Mouse (Mus musculus) lung, adult 2 months (tissue): ENCODE measurements around the gene Ahnak2.
A peak's percentile ranks its signal among the peaks of the same experiment; 100 is the strongest.

Experiments
- CTCF ChIP-seq: fragments of 200-500 bp; IDR thresholded peaks from 2 replicates; pipeline ENCODE4 v1.5.1; 2011; ENCODE audit warnings: mild to moderate bottlenecking, low read length, control low read depth; ENCODE audit not compliant: insufficient read depth
- POLR2A ChIP-seq: fragments of 200-500 bp; IDR thresholded peaks from 2 replicates; pipeline ENCODE4 v1.6.1; 2011; ENCODE audit warnings: low read depth, mild to moderate bottlenecking, control low read depth, low read length, borderline replicate concordance; ENCODE audit errors: extremely low read depth

DNA sequence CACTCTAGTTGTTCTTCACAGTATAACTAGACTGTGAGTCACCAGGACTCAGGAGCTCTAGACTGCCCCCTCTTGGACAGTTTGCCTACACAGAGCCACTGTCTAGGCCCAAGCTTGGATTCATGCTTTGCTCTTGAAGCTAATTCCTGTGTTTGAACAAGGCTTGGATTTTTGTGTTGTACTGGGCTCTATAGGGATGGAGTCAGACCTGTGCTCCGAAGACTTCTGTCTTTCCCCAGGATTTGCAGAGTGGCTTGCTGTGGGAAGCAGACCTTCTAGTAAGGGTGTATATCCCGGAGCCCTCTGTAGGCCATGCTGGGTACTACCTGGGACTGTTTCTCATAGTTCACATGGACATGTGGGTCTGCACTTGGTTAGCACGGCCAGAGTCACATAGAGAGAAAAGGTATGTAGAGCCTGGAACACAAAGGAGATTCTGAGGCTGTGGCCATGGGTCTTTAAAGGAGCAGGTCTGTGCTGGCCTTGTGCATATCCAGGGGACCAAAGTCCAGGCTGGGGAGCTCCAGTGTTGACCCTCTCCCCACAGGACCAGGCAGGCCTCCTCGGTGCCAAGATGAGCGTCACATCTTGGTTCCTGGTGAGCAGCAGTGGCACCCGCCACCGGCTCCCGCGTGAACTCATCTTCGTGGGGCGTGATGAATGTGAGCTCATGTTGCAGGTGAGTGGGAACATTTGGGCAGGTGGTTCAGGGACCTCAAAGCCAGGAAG is 78.2 kb downstream of the Ahnak2 start:
- TF ChIP-seq POLR2A (no peak), CTCF (peak; percentile 42)
